Mouse (Mus musculus) MEL (cell line): ENCODE measurements around the gene Gm20388.

ENCODE experiments used
- BHLHE40 ChIP-seq: IDR thresholded peaks from 2 replicates; pipeline ENCODE4 v1.6.1; 2012; ENCODE audit warnings: low read depth, mild to moderate bottlenecking, inconsistent platforms, low read length, improper control_type of control experiment, borderline replicate concordance
- CHD2 ChIP-seq: IDR thresholded peaks from 2 replicates; pipeline ENCODE4 v1.6.1; 2011; ENCODE audit warnings: low read length, improper control_type of control experiment
- CTCF ChIP-seq, 3 experiments: IDR thresholded peaks in 2 of 3; conservative IDR thresholded peaks in 1 of 3; 2 replicates each; pipeline ENCODE4 v1.5.1; 2011 to 2012; ENCODE audit warnings: low read length in 3 of 3, low read depth in 2 of 3, mild to moderate bottlenecking in 2 of 3, improper control_type of control experiment in 1 of 3, inconsistent platforms in 1 of 3, mixed read lengths in 1 of 3, moderate library complexity in 1 of 3; ENCODE audit not compliant: control insufficient read depth in 1 of 3, insufficient read depth in 1 of 3, poor library complexity in 1 of 3, severe bottlenecking in 1 of 3
- EP300 ChIP-seq, 2 experiments: IDR thresholded peaks; 2 replicates each; pipeline ENCODE4 v1.6.1; 2011; ENCODE audit warnings: improper control_type of control experiment in 2 of 2, low read length in 2 of 2, low read depth in 1 of 2, mild to moderate bottlenecking in 1 of 2
- ETS1 ChIP-seq: IDR thresholded peaks from 2 replicates; pipeline ENCODE4 v1.6.1; 2012; ENCODE audit warnings: low read depth, mild to moderate bottlenecking, inconsistent platforms, low read length, improper control_type of control experiment, moderate library complexity
- JUND ChIP-seq: IDR thresholded peaks from 2 replicates; pipeline ENCODE4 v1.6.1; 2011; ENCODE audit warnings: low read depth, mild to moderate bottlenecking, improper control_type of control experiment, low read length
- MAX ChIP-seq: IDR thresholded peaks from 2 replicates; pipeline ENCODE4 v1.6.1; 2011; ENCODE audit warnings: low read length, improper control_type of control experiment
- MYB ChIP-seq: IDR thresholded peaks from 2 replicates; pipeline ENCODE4 v1.6.1; 2011; ENCODE audit warnings: mild to moderate bottlenecking, low read depth, low read length, improper control_type of control experiment
- NELFE ChIP-seq: IDR thresholded peaks from 2 replicates; pipeline ENCODE4 v1.6.1; 2011; ENCODE audit warnings: low read depth, low read length, improper control_type of control experiment
- POLR2A ChIP-seq, 2 experiments: IDR thresholded peaks; 2 replicates each; pipeline ENCODE4 v1.6.1; 2011 to 2012; ENCODE audit warnings: low read length in 2 of 2, mild to moderate bottlenecking in 2 of 2, control low read depth in 1 of 2, improper control_type of control experiment in 1 of 2, low read depth in 1 of 2, moderate library complexity in 1 of 2; ENCODE audit not compliant: control insufficient read depth in 1 of 2, insufficient read depth in 1 of 2, poor library complexity in 1 of 2
- POLR2AphosphoS2 ChIP-seq: IDR thresholded peaks from 2 replicates; pipeline ENCODE4 v1.6.1; 2011; ENCODE audit warnings: low read length, improper control_type of control experiment
- TBP ChIP-seq: IDR thresholded peaks from 2 replicates; pipeline ENCODE4 v1.8.0; 2011; ENCODE audit warnings: low read depth, low read length, improper control_type of control experiment
- USF2 ChIP-seq, 2 experiments: IDR thresholded peaks; 2 replicates each; pipeline ENCODE4 v1.6.1; 2011 to 2012; ENCODE audit warnings: improper control_type of control experiment in 2 of 2, low read length in 2 of 2, borderline replicate concordance in 1 of 2, inconsistent platforms in 1 of 2, low read depth in 1 of 2, mild to moderate bottlenecking in 1 of 2; ENCODE audit not compliant: insufficient read depth in 1 of 2
- ZC3H11A ChIP-seq: IDR thresholded peaks from 2 replicates; pipeline ENCODE4 v1.6.1; 2012; ENCODE audit warnings: low read depth, mild to moderate bottlenecking, inconsistent platforms, low read length, improper control_type of control experiment

- TF ChIP-seq CTCF (IDR thresholded peaks at IDR 0.05 in 2 of 3, conservative IDR thresholded peaks at IDR 0.05 in 1 of 3; ENCODE audit: control insufficient read depth in 1 of 3, insufficient read depth in 1 of 3, low read depth in 2 of 3, low read length in 3 of 3, poor library complexity in 1 of 3, severe bottlenecking in 1 of 3), result no peak
- TF ChIP-seq POLR2AphosphoS2, result no peak
- TF ChIP-seq MAX, result no peak
- TF ChIP-seq EP300 (IDR thresholded peaks at IDR 0.05; ENCODE audit: low read depth in 1 of 2, low read length in 2 of 2), result no peak
- no peak for TF ChIP-seq TBP
- no peak for TF ChIP-seq NELFE
- TF ChIP-seq MYB, result no peak
- TF ChIP-seq CHD2, result no peak
- no peak for TF ChIP-seq ZC3H11A
- no peak for TF ChIP-seq USF2 (IDR thresholded peaks at IDR 0.05; ENCODE audit: borderline replicate concordance in 1 of 2, insufficient read depth in 1 of 2, low read depth in 1 of 2, low read length in 2 of 2)
- no peak for TF ChIP-seq ETS1
- TF ChIP-seq BHLHE40, result no peak
- no peak for TF ChIP-seq JUND
- no peak for TF ChIP-seq POLR2A (IDR thresholded peaks at IDR 0.05; ENCODE audit: control insufficient read depth in 1 of 2, insufficient read depth in 1 of 2, low read depth in 1 of 2, low read length in 2 of 2, poor library complexity in 1 of 2)
These were observed 514.7 kb downstream of the Gm20388 start for GRCm38 (mm10) chr8:120425199-120425941.
